Mouse (Mus musculus) adrenal gland (tissue): ENCODE data around the gene Borcs6.

Experiments used
- intact Hi-C: fragments of 180-260 bp; cut with DNase I; formaldehyde crosslinking; loops from one replicate; pipeline ENCODE4 v1.15.1; 2025

Borcs6 gene

GRCm38 (mm10) chr11:69066956-69067355, 7.4 kb downstream of the Borcs6 start:
- intact Hi-C loops: no loop called here

GRCm38 (mm10) chr11:69067601-69068000, 8.1 kb downstream of the Borcs6 start:
- intact Hi-C loops: no loop called here

GRCm38 (mm10) chr11:69070093-69070492, 10.6 kb downstream of the Borcs6 start:
- intact Hi-C loops: no loop called here

DNA sequence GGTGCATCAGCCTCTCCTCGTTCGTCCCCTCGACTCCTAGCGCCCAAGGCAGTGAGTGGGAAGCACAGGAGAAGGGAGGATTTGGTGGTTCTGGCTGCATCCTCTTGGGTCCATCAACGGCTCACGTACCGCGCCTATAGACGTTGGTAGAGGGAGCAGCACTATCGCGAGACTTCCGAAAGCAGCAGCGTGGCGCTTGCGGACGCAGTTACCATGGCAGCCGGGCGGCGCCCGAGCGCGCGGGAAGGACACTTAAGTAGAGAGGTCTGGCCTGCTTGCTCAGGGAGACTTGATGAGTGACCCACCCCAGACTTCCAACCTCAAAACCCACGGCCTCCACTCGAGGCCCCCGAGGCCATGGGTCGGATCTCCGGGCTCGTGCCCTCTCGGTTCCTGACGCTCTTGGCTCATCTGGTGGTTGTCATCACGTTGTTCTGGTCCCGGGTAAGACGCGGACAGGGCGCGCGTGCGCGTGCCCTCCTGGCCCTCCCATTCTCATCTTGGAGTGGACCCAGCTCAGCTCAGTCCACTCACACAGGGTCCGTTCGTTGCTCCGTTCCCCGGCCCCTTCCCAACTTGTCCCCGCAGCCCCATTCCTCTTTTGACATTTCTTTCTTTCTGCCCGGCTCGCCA, 11.2 kb downstream of the Borcs6 start, which contains the start of gene Tmem107:
TSS of gene Tmem107 (plus strand) at position 217 of the 633 bp plus-strand sequence.
- intact Hi-C loops: no loop called here

DNA sequence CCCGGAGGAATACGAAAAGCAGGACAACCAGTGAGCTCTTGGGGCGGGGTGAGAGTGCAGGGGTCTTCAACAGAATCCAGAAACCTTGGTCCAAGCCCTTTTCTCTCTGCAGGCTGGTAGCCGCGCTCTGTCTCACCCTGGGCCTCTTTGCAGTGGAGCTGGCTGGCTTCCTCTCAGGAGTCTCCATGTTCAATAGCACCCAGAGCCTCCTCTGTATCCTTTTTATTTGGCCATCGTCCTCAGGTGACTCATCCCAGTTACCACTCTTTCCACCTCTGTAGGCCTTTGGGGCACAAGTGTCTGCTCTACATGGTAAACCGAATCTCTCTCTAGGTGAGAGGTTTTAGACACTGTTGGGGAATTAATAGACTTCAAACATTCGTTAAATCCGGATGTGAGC, 11.7 kb downstream of the Borcs6 start:
- intact Hi-C loops: no loop called here

DNA sequence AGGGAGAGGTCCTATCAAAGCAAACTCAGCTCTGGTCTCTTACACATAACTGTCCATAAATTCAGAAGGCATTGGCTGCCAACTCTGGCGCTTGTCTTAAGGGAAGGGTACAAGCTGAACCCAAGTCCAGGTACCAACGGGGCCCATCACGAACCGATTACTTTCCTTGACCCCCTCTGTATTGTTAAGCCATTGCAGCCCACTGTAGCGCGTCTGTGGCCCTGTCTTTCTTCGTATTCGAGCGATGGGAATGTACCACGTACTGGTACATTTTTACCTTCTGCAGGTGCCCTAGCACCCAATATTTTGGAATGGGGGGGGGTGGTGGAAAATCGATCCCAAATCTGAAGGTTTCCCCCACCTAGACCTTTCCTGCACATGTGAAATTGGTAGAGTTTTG, 12.7 kb downstream of the Borcs6 start:
- intact Hi-C loops: no loop called here

DNA sequence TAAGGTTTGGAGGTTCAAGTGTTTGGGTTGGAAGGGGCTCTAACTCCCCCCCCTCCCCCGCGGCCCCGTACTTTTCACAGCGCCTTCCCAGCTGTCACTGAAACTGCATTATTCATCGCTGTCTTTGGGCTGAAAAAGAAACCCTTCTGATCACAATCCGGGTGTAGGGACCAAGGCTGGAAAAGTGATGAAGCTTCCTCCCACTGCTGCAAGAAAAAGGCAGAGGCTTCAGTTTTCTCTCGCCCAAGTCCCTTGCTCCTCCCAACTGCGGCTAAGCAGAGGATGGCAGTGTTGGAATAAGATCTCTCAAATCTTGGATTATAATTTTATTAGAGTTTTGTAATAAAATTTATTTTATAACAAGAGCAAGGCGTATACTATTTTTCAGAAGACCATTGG, 13.1 kb downstream of the Borcs6 start:
- intact Hi-C loops: no loop called here

DNA sequence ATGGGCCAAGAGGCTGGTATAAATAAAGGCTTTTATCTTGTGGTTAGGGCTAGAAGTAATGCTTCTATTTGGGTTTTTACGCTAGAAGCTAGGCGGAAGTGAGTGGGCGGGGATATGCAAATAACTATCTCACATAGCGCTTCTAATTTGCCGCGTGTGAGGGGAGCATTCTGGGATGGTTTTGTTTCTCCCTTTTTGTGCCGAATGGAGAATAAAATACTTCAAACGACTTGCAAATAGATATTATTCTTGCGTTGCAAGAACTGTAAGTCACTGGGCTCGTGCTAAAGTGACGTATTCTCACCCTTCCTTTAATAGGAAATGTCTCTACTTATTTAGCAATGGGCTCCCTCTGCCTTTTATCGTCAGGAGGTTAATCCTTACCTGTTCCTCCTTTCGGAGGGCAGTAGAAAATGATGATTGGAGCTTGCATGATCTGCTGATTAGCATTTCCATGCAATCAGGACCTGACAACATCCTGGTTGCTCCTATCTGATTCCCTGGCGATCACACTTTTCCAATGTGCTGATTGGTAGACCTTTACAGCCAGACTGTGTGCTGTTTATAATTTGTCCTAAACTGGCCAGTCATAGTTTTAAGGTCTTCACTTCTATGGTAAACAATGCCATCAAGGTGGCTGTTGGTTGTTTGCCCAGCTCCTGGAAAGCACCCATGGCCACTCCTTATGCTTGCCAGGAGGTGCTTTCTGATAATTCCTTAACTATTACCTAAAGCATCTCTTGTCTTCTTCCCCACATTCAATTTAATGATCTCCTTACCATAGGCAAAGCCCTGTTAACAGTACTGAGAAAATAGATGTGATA, 13.8 kb downstream of the Borcs6 start:
- intact Hi-C loops: no loop called here

GRCm38 (mm10) chr11:69073951-69074775, 14.6 kb downstream of the Borcs6 start:
- intact Hi-C loops: no loop called here

DNA sequence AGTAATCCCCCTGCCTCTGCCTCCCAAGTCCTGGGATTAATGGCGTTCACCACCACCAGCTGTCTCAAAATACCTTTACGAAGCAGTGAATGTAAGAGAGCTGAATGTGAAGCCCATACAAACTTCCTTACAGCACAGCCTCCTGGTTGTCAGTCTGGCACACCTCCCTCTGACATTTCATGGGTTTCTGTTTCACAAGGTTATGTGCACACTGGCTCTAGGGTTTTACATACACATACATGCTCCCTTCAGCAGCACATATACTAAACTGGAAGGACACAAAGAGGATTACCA, 15.2 kb downstream of the Borcs6 start:
- intact Hi-C loops: no loop called here

DNA sequence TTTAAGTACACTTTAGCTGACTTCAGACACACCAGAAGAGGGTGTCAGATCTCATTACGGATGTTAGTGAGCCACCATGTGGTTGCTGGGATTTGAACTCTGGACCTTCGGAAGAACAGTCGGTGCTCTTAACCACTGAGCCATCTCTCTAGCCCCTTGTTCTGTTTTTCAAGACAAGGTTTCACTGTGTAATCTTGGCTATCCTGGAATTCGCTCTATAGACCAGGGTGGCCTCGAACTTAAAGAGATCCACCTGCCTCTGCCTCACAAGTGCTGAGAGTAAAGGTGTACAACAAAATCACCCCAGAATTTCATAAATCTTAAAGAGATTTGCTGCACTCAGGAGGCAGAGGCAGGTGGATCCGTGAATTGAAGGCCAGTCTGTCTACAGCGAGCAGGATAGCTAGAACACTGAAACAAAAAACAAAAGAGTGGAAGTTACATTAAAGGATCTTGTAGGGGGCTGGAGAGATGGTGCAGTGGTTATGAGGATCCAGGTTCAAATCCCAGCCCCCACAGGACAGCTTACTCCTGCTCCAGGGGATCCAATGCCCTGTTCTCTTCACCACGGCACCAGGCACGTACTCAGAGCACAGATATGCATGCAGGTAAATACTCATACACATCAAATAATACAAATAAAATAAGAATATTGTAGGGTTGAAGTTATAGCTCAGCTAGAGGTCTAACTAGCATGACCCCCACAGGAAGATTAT, 16.4 kb downstream of the Borcs6 start:
- intact Hi-C loops: no loop called here

DNA sequence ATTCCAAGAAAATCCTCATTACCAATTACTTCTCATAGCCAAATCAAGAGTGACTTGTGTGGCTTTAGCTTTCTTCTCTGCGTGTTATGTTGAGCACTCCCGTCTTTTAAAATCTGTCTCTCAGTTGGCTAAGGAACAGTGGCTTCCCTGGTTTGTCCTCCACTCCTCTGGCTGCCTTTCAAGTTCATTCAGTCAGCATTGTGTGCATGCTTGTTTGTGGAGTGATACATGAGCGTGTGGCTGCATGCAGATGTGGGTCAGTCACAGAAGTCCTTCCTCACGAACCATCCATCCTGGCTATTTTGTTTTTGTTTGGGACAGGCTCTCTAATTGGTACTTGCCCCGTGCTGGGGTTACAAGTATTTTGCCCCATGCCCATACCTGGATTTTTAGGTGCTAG, 17.1 kb downstream of the Borcs6 start:
- intact Hi-C loops: no loop called here

DNA sequence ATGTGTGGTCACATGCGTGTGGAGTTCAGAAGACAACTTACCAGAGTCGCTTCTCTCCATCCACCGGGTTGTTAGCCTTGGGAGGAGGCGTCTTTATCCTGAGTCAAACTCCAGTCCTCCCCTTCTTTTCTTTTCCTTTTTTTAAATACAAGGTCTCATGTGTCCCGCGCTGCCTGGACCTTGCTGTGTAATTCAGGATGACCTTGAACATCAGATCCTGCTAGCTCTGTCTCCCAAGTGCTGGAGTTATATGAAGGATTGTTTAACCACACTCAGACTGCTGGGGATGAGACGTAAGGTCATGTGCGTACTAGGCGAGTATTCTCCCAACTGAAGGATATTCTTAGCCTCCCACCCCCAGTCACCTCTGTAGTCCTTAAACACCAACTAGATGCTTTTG, 17.8 kb downstream of the Borcs6 start:
- intact Hi-C loops: no loop called here

DNA sequence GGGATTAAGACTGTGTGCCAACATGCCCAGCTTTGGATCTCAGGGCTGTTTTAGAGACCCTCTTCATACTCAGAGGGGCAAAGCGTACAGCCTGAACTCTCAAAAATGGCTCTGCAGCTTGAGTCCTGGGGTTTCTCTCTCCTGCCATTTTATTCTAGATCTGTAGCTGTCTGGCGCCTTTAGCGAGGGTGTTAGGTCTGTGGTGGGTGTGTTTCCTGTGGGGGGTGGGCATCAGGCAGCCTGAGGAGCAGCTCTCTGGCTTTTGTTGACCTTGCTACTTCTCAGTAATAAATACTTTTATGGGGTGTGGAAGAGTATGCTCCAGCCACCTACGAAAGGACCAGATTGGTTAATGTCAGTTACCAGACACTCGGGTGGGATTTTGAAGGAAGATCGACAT, 18.5 kb downstream of the Borcs6 start:
- intact Hi-C loops: no loop called here

DNA sequence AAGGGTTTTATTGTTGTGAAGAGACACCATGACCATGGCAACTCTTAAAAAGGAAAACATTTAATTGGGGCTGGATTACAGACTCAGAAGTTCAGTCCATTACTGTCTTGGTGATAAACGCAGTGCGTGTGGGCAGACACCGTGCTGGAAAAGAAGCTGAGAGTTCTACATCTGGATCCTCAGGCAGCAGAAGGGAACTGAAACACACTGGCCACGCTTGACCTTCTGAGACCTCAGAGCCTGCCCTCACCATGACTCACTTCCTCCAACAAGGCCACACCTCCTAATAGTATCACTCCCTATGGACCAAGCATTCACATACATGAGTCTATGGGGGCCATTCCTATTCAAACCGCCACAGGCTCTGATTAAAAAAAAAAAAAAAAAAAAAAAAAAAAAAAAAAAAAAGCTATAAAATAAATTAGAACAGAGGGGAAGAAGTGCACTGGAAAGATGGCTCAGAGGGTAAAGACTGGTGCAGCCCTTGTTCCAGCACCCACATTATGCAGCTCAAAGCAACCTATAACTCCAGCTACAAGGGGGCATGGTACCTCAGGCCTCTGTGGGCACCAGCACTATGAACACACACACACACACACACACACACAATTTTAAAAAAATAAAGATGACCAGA, 19.4 kb downstream of the Borcs6 start:
- intact Hi-C loops: no loop called here

- intact Hi-C loops: no loop called here
These were observed 20.8 kb downstream of the Borcs6 start for GRCm38 (mm10) chr11:69080102-69080854.

- intact Hi-C loops: no loop called here
These were observed 21.3 kb downstream of the Borcs6 start for GRCm38 (mm10) chr11:69080855-69081222.

DNA sequence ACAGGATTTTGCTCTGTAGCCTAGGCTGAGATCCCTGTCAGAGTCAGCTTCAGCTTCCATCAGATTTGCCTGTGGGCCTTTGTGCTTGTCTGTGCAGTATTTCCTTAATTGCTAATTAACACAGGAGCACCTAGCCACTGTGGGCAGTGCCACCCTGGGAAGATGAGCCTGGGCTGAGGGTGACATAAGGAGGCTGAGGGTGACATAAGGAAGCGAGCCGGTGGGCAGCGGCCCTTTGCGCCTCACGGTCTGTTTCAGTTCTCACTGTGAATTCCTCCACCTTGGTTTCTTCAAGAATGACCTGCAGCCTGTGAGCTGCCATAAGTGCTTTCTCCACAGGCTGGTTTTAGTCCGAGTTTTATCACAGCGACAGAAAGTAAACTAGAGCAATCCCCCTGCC, 22.1 kb downstream of the Borcs6 start:
- intact Hi-C loops: no loop called here

DNA sequence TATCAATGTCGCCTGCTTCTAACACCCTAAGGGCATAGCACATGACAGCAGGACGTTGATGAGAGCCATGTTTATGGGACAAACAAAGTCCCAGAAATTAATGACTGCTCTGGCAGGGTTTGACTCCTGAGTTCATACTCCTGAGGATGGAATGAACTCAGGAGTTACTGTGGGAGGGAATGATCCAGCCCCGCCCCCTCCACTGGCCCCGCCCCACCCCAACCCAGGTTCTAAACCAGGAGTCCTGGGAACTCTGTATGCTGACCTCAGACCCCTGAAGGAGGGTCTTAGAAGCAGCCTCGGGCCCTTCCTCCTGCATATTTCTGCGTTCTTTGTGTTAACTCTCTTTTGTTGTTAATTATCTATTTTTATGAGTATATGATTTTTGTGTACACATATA, 26.1 kb downstream of the Borcs6 start:
- intact Hi-C loops: no loop called here

GRCm38 (mm10) chr11:69086390-69086789, 26.9 kb downstream of the Borcs6 start:
- intact Hi-C loops: no loop called here
